Mouse (Mus musculus) lung, adult 2 months (tissue): Measurements from ENCODE around the gene Gm20498.

Experiments
- CTCF ChIP-seq: fragments of 200-500 bp; IDR thresholded peaks from 2 replicates; pipeline ENCODE4 v1.5.1; 2011; ENCODE audit warnings: mild to moderate bottlenecking, low read length, control low read depth; ENCODE audit not compliant: insufficient read depth
- POLR2A ChIP-seq: fragments of 200-500 bp; IDR thresholded peaks from 2 replicates; pipeline ENCODE4 v1.6.1; 2011; ENCODE audit warnings: low read depth, mild to moderate bottlenecking, control low read depth, low read length, borderline replicate concordance; ENCODE audit errors: extremely low read depth

DNA sequence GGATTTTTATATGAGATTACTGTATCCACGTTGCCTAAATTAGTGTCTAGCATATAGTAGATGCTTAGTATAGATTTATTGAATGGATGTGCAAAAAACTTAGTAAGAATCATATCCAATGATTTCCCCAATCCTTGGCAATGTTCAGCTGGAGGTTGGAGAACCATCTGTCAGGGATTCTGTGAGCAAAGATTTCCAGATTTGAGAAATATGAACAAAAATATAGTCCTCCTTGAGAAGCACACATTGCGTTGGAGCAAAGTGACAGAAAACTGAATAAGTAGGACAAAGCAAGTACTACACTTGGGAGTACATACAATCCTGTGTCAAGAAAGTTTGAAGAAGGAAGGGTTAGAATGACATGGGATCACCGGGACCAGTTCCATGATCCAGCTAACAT, 208.6 kb downstream of the Gm20498 start:
- TF ChIP-seq CTCF = no peak
- no peak for TF ChIP-seq POLR2A
